Mouse (Mus musculus): ENCODE results near the gene Tmem132a.

Gene Tmem132a

GRCm38 (mm10) chr19:10878201-10878837 lies 8.6 kb upstream of the Tmem132a start:
- DNase-seq (ENCODE audit: low spot score), result no peak

- no peak for DNase-seq (ENCODE audit: low spot score)
Observed at GRCm38 (mm10) chr19:10871328-10871961, 1.7 kb upstream of the Tmem132a start.

- DNase-seq (ENCODE audit: low spot score), result no peak
Observed at GRCm38 (mm10) chr19:10870676-10871075, 936 bp upstream of the Tmem132a start.

- peak; percentile 89 for DNase-seq (ENCODE audit: low spot score)
Observed at GRCm38 (mm10) chr19:10869241-10869885, 377 bp downstream of the Tmem132a start.

- DNase-seq (ENCODE audit: low spot score), result peak; percentile 33
Observed at GRCm38 (mm10) chr19:10868623-10869141, 1.1 kb downstream of the Tmem132a start.

GRCm38 (mm10) chr19:10867946-10868622 lies 1.7 kb downstream of the Tmem132a start:
- no peak for DNase-seq (ENCODE audit: low spot score)

- DNase-seq (ENCODE audit: low spot score), result no peak
Observed at GRCm38 (mm10) chr19:10866351-10866750, 3.4 kb downstream of the Tmem132a start.

GRCm38 (mm10) chr19:10860072-10860497 lies 9.7 kb downstream of the Tmem132a start:
- no peak for DNase-seq (ENCODE audit: low spot score)

GRCm38 (mm10) chr19:10856520-10856919 lies 13.2 kb downstream of the Tmem132a start:
- no peak for DNase-seq (ENCODE audit: low spot score)

GRCm38 (mm10) chr19:10855422-10855821 lies 14.3 kb downstream of the Tmem132a start:
- no peak for DNase-seq (ENCODE audit: low spot score)

GRCm38 (mm10) chr19:10847311-10848087 lies 22.2 kb downstream of the Tmem132a start:
- peak; percentile 50 for DNase-seq (ENCODE audit: low spot score)

- no peak for DNase-seq (ENCODE audit: low spot score)
Observed at GRCm38 (mm10) chr19:10846150-10846549, 23.6 kb downstream of the Tmem132a start.

GRCm38 (mm10) chr19:10845454-10845853 lies 24.3 kb downstream of the Tmem132a start:
- DNase-seq (ENCODE audit: low spot score), result no peak

GRCm38 (mm10) chr19:10844206-10844605 lies 25.5 kb downstream of the Tmem132a start:
- DNase-seq (ENCODE audit: low spot score), result no peak

GRCm38 (mm10) chr19:10842914-10843313 lies 26.8 kb downstream of the Tmem132a start:
- no peak for DNase-seq (ENCODE audit: low spot score)

- peak; percentile 62 for DNase-seq (ENCODE audit: low spot score)
Observed at GRCm38 (mm10) chr19:10841721-10842626, 27.8 kb downstream of the Tmem132a start.

- DNase-seq (ENCODE audit: low spot score), result no peak
Observed at GRCm38 (mm10) chr19:10839010-10839892, 30.5 kb downstream of the Tmem132a start, which contains the start of gene Slc15a3. Gene Slc15a3 (plus strand): TSS chr19:10839727.

GRCm38 (mm10) chr19:10835671-10836070 lies 34.1 kb downstream of the Tmem132a start:
- no peak for DNase-seq (ENCODE audit: low spot score)

- DNase-seq (ENCODE audit: low spot score), result no peak
Observed at GRCm38 (mm10) chr19:10833611-10834010, 36.1 kb downstream of the Tmem132a start.

Data from retina, embryonic 14.5 days (tissue).